Mouse (Mus musculus) kidney, adult 8-10 months (tissue): ENCODE data around the gene Plppr2.

Experiments used
- DNase-seq, 2 experiments: peaks; one replicate each; pipeline ENCODE4 v3.0.0; 2022

Plppr2 gene

DNA sequence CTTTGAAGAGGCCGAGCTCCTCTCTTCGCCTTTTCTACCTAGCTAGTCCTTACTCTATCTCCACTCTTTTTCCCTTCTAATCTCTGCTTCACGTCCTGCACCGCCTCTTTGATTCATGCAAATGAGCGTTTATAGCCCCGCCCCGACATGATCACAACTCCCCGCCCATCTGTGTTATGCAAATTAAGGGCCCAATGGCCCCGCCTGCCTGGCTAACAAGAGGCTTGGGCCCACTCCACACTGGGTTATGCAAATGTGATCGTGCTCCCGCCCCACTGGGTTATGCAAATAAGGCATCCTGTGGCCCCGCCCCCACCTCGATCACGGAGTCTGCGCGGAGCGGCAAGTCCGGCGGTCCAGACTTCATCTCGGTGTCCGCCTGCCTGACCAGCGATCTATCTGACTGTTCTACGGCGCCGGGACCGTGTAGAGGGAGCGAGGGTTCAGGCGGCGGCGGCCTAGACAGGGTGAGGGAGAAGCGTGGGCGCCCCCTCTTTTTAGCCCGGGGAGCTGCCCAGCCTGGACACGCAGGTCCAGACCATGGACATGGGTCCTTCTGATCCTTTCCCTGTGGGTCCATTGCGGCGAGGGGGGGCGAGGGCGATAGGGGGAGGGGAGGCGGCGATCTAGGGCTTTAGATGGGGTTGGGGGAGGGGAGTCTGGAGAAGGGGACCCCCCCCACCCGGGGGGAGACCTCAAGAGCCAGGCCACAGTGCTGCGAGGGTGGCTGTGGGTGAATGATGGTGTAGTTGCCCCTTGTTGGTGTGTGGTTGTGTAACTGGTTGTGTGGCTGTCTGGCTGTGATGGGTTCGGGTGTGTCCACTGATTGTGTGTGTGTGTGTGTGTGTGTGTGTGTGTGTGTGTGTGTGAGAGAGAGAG, at the start of gene Plppr2:
Gene Plppr2, plus strand, starts transcription at position 342 of the 879 bp plus-strand sequence.
- DNase-seq, result peak; percentile 96 to 97

DNA sequence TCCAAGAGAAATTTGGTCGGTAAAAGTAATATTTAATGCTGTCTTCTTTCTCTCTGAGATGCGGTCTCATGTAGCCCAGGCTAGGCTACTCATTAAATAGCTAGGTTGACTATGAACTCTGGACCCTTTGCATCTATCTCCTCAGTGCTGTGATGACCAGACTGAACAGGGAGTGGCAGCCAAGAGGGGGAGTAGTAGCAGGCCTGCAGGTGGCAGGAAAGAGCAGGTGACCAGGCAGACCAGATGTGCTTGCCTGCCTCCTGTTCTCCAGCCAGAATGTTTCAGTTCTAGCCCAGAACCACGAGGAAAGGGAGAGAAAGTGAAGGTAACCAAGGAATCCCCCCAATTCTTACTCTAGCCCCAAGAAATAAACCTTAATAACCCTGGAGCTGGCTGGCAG, 47.6 kb upstream of the Plppr2 start:
- DNase-seq, result no peak

DNA sequence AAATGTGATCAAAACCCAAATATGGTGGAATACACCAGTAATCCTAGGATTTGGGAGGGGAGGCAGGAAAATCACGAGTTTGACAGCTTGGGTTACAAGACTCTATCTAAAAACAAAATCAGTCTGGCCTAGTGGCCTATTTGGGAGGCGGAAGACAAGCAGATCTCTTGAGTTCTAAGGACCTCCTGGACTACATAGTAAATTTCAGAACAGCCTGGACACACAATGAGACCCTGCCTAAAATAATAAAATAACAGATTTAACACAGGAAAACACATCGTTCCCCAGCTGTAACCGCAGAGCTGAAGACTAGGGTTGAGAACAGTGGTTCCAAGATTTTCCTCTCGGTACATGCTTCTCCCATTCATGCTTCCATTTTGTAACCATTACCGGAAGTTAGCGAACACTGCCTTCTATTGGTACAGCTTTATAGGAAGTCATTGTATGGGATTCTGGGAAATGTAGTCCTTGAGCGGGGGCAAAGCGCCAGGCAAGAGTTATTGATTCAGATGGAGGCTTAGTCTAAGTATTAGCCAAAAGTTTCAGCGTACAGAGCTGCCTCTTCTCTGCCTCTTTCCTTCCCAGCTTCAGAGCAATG, 35.5 kb upstream of the Plppr2 start:
- DNase-seq, result peak; percentile 70 to 76

- DNase-seq, result no peak
Measured at GRCm38 (mm10) chr9:21904031-21904430, 32.8 kb upstream of the Plppr2 start.

- DNase-seq, result no peak
Measured at GRCm38 (mm10) chr9:21908216-21908615, 28.6 kb upstream of the Plppr2 start.

DNA sequence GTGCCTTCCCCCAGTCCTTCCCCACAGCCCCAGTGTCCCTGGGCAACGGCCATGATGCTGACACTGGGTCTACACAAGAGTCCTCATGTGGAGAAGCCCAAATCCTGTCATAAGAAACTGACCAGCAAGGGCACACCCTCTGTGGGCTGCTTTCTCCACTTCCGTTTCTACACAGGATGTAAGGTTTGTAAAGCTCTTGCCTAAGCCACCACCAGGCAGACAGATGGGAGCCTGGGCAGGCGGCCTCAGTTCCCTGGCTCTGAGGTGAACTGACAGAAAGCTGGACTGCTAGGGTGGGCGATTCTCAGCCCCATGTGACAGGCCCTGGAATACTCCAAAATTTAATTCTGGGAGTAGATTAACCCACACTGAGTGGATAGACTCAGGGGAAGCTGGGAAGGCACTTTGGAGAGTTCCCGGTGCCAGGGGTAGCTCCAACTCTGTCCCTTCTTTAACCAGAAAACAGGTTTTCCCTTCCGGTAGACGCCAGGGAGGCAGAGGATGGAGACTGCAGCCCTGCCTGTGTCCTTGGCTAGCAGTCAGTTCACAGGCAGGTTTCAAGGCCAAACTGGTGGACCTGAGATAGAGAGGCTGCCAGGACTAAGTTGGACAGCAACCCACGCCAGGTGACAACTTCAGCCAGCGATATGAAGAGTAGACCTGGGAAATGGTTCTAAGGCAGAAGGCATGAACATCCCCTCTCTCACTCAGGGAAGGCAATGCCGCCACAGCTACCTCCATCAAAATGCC, 27.2 kb upstream of the Plppr2 start:
- no peak for DNase-seq

DNA sequence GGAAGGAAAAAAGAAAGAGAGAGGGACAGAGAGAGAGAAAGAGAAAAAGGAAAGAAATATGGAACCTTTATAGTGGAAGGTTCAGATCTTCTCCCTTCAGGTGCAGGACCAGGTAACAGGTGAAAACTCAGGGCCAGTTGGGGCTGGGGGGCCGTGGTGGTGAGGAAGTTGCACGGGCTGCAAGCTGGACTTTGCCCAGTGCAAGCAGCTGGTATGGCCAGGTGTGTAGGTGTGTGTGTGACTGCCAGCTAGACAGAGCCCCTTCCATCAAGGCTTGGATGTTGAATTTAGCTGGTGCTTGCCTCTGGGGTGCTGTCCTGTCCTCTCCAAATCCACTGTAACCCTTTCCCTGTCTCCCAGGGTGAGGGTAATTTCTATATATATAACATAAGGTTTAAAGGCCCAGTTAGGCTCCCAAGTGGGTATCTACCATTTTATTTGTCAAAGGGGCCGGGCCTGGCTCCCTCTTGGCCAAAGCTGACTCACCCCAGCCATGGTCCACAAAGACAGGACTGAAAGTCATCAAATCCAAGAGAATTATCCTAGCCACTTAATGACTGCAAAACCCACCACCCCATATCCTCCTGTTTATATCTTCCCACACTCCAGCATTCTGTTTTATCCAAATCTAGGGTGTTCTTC, 19.9 kb upstream of the Plppr2 start:
- DNase-seq, result no peak

GRCm38 (mm10) chr9:21917493-21918034, 19.3 kb upstream of the Plppr2 start:
- peak in 1 of 2 experiments; percentile 24 for DNase-seq

DNA sequence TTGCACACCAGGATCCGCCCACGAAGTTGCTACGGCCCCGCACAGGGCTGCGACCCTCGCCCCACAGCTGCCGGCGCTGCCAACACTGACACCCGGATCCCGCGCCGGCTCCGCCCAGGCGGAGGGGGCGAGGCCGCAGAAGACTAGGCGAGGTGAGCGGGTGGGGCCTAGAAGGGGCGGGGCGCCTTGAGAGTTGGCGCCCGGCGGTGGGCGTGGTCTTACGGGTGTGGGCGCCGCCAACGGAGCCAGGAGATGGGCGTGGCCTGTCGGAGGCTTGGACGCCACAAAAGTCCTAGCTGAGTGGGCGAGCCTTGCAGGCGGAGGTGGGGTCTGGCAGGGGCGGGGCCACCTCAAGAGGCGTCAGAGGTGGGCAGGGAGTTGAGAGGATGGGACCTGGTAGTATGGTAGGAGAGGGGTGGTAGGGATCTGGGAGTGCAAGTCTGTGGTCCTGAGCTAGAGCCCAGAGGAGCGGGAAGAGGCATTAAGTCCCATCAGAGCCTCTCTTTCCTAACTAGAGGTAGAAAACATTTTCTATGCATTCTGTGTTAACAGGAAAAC, 18.7 kb upstream of the Plppr2 start, which contains the start of gene Rab3d:
Gene Rab3d, minus strand, starts transcription at position 158 of the 558 bp plus-strand sequence.
- peak; percentile 96 to 97 for DNase-seq

DNA sequence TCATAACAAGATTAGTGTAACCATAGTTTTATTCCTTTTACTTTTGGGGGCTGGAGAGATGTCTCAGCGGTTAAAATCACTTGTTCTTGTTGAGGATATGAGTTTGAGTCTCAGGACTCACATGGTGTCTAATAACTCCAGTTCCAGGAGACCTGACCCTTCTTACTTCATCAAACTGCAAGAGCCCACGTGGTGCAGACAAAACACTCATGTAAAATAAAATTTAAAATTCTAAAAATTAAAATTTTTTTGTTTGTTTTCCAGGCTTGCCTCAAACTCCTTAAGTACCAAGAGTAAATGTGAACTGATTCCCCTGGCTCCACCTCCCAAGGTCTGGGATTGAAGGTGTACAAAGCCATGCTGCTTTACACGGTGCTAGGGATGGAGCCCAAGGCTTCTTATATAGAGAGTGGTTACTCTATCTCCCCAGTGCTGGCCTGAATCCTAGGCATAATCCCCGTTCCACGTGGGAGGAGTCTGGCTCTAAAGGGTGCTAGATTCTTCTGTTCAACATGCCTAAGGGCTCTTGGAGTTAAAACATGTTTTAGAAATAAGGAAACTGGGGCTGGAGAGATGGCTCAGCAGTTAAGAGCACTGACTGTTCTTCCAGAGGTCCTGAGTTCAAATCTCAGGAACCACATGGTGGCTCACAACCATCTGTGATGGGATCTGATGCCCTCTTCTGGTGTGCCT, 18.0 kb upstream of the Plppr2 start:
- no peak for DNase-seq

DNA sequence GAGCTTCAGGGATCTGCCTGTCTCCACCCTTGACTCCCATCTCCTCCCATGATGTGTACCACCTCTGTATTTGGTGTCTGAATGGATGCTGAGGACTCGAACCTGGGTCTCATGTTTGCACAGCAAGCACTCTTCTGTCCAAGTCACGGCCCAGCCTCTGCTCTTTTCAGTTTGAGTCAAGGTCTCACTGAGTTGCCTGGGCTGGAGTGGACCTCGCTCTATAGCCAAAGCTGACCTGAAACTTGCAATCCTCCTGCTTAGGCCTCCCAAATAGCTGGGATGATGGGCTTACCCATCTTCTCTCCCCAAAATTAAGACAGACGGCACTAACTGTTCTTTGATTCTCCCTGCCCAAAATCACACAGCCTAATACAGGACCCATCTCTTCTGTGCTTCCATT, 13.8 kb upstream of the Plppr2 start:
- DNase-seq, result no peak

- DNase-seq, result no peak
Measured at GRCm38 (mm10) chr9:21923490-21924098, 13.2 kb upstream of the Plppr2 start.

- peak; percentile 88 to 90 for DNase-seq
Measured at GRCm38 (mm10) chr9:21924099-21924493, 12.7 kb upstream of the Plppr2 start.

- DNase-seq, result no peak
Measured at GRCm38 (mm10) chr9:21925034-21925433, 11.8 kb upstream of the Plppr2 start.

DNA sequence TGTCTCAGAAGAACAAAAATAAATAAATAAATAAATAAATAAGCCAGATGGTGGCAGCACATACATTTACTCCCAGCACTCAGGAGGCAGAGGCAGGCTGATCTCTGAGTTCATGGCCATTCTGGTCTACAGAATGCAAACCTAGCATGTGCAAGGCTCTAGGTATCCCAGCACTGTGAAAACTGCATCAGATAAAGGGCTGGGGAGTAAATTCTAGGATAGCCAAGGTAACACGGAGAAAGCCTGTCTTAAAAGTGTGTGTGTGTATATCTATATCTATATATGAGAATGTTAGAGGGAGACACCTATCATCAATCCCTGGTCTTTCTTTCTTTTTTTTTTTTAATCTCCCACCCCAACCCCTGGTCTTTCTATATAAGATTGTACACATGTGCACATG, 11.3 kb upstream of the Plppr2 start:
- DNase-seq, result no peak

DNA sequence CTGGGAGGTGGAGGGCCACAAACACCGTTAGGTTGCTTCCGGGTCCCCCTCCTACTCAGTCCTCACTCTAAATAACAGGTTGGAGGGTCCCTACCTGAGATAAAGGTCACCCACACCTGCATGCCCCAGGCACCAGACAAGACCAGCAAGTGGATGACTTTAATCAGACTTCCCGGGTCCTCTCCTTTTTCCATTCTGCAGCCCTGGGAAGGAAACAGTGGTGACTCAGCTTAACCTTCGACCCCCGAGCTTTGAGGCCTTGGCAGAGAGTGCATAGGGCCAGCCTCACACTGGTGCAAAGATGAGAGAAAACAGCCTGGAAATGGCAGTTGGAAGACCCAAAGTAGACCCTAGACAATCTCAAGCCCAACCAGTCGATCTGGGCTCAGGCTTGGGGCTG, 10.7 kb upstream of the Plppr2 start:
- peak; percentile 34 to 60 for DNase-seq

DNA sequence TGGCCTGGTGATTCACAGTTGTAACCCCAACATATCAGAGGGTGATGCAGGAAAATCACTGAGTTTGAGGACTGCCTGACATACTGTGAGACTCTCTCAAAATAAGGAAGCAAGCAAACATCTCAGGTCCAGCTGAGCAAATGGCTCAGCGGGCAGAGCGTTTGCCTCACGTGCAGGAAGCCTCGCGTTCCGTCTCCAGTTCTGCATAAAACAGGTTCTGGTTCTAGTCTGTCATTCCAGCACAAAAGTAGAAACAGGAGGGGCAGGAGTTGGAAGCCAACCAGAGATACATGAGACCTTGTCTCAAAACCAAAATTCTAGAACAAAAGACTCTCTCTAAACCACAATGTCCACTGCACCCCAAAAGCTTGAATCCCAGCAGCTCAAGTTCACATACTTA, 10.0 kb upstream of the Plppr2 start:
- DNase-seq, result peak in 1 of 2 experiments; percentile 30

- DNase-seq, result peak; percentile 95 to 98
Measured at GRCm38 (mm10) chr9:21927208-21927753, 9.6 kb upstream of the Plppr2 start, which contains the start of the genes Ccdc159 and Tmem205. Gene Ccdc159, plus strand, starts transcription at chr9:21927471. Gene Tmem205, minus strand, starts transcription at chr9:21927556.

DNA sequence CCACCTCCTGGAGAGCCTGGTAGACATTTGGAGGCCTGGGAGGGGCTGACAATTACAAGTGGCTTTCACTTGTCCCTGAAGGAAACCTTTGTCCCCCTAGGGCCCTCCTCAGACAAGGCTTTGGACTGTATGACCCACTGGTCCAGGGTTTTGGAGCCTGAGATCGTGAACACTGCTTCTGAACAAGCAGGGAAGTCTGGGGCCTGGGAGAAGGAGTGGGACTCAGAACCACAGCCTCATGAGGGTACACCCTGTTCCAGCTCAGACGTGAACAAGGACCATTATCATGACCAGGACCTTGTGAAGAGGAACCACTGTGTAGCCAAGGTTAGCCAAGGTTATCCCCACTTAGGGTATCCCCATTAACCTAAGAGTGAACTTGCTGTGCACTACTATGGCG, 7.6 kb upstream of the Plppr2 start:
- DNase-seq, result no peak

DNA sequence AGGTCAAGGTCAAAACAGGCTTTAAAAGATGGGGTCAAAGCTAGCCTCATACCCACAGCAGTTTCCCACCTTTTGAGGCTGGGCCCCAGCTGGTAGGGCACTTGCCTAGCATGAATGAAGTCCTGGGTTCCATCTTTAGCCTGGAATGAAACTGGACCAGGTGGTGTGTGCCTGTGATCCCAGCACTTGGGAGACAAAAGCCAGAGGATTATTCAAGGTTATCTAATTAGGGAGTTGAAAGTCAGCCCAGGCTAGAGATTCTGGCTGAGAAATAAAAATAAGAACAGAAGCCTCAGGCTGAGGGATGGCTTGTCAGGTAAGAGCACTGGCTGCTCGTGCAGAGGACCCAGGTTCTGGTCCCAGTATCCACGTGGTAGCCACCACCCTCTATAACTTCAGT, 4.8 kb upstream of the Plppr2 start:
- DNase-seq, result no peak
